Mouse (Mus musculus): ENCODE data around the gene Gm17455. TPM values are rescaled to one million over a fixed set of nuclear protein-coding genes. Genes with fewer than 3 reads are reported as not detected.

Gm17455 gene
- polyA plus RNA-seq, 1 experiment from 2014 or later = 6.2 TPM

Other genes starting within 250 kb of the Gm17455 start
- 1.6 and 1.7 TPM in 2 replicates for gene Chst3, start 180.5 kb upstream of the Gm17455 start, polyA plus RNA-seq (2014; fragmentation: Nextera tagmentation; extraction: Ambion mirVana)
- gene Psap, start 122.1 kb upstream of the Gm17455 start, polyA plus RNA-seq (2014; fragmentation: Nextera tagmentation; extraction: Ambion mirVana) = 79.6 and 84.2 TPM in 2 replicates
- gene Vsir, start 52.9 kb upstream of the Gm17455 start, polyA plus RNA-seq (2014; fragmentation: Nextera tagmentation; extraction: Ambion mirVana) = 1.6 and 3.7 TPM in 2 replicates